Mouse (Mus musculus): ENCODE results near the gene Nav2. TPM values are rescaled to one million over a fixed set of nuclear protein-coding genes. Genes with fewer than 3 reads are reported as not detected.

The Nav2 gene
- polyA plus RNA-seq, 1 experiment: 38.5 TPM

GRCm38 (mm10) chr7:49440333-49440969 lies 531.9 kb downstream of the Nav2 start:
- H3K4me3 ChIP-seq (ENCODE audit: insufficient read depth, low read length): no peak overlapping the region
- peaks cover 14% of the 10 kb centered on the region for H3K4me1 ChIP-seq (ENCODE audit: control insufficient read depth, insufficient read depth, low read length)
- no peak overlapping the region for H3K27ac ChIP-seq (ENCODE audit: insufficient read depth, low read length)
- TF ChIP-seq POLR2A (IDR thresholded peaks at IDR 0.05; ENCODE audit: extremely low read depth, insufficient read depth, low read length): no peak
- TF ChIP-seq CTCF (IDR thresholded peaks at IDR 0.05; ENCODE audit: extremely low read depth, insufficient read depth, low read length): no peak

GRCm38 (mm10) chr7:49442174-49442573 lies 533.7 kb downstream of the Nav2 start:
- TF ChIP-seq CTCF (IDR thresholded peaks at IDR 0.05; ENCODE audit: extremely low read depth, insufficient read depth, low read length) (no peak), POLR2A (IDR thresholded peaks at IDR 0.05; ENCODE audit: extremely low read depth, insufficient read depth, low read length) (no peak)
- no peak overlapping the region for H3K4me3 ChIP-seq (ENCODE audit: insufficient read depth, low read length)
- peaks cover 10% of the 10 kb centered on the region for H3K4me1 ChIP-seq (ENCODE audit: control insufficient read depth, insufficient read depth, low read length)
- no peak overlapping the region for H3K27ac ChIP-seq (ENCODE audit: insufficient read depth, low read length)

DNA sequence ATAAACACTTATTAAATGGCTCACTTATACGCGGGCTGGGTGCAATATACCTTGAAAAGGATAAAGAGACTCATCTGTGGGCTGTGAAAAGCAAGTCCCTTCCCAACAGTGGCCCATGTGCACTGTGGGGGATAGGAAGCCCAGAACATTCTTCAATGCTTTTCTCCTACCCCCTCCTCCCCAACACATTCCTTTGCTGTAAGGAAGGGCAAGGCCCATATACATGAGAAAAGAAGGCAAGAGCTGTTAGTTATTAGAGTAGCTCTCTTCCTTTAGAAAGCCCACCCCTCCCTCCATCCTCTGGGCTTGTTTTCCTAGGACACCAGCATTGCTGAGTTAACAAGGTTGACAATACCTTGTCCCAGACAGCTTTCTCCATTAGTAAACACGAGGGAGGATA lies 540.1 kb downstream of the Nav2 start:
- peaks cover 5% of the 10 kb centered on the region for H3K4me1 ChIP-seq (ENCODE audit: control insufficient read depth, insufficient read depth, low read length)
- no peak overlapping the region for H3K4me3 ChIP-seq (ENCODE audit: insufficient read depth, low read length)
- no peak overlapping the region for H3K27ac ChIP-seq (ENCODE audit: insufficient read depth, low read length)
- TF ChIP-seq CTCF (IDR thresholded peaks at IDR 0.05; ENCODE audit: extremely low read depth, insufficient read depth, low read length) (no peak), POLR2A (IDR thresholded peaks at IDR 0.05; ENCODE audit: extremely low read depth, insufficient read depth, low read length) (no peak)

DNA sequence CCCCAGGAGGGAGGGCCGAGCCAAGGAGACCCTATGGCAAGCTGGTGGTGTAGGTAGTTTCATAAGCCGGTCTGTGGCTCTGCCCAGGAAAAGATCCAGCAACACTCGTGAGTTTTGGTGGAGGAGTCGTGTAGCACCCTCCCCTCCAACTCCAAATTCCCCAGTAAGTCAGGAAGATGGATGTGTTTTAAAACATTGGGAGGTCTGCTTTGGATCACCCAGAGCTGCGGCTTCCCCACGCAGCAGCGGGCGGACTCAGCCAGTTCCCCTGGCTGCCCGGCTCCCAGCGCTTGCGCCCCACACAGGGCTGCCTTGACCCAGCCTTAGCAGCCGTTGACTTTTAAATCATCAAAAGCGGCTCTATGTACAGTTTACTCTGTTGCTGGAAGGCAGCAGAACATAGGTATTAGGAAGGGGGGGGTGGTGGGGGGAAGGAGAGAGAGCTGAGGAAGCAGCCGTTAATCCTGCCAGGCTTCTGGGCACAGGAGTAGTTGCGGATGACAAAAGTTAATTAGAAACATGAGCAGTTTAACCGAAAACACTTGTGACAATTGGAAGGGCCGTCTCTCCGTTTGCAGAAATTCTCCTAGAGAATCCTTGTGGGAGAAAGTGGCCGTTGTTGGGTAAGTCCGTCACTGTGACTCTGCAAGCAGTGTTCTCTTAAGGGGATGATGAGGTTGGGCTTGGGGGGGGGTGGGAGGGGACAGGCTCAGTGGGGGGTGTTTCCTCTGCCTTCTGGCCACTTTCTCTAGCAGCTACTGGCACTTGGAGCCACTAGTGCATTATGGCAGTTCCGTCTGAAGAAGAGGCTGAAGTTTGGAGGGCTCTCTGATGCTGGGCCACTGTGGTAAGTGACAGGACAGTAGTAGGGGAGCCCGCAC lies 542.0 kb downstream of the Nav2 start:
- H3K4me3 ChIP-seq (ENCODE audit: insufficient read depth, low read length): no peak overlapping the region
- H3K4me1 ChIP-seq (ENCODE audit: control insufficient read depth, insufficient read depth, low read length): peaks cover 5% of the 10 kb centered on the region; the same call in 1 of the 2 replicates
- no peak overlapping the region for H3K27ac ChIP-seq (ENCODE audit: insufficient read depth, low read length)
- no peak for TF ChIP-seq POLR2A (IDR thresholded peaks at IDR 0.05; ENCODE audit: extremely low read depth, insufficient read depth, low read length)
- no peak for TF ChIP-seq CTCF (IDR thresholded peaks at IDR 0.05; ENCODE audit: extremely low read depth, insufficient read depth, low read length)

- no peak overlapping the region for H3K27ac ChIP-seq (ENCODE audit: insufficient read depth, low read length)
- TF ChIP-seq POLR2A (IDR thresholded peaks at IDR 0.05; ENCODE audit: extremely low read depth, insufficient read depth, low read length) (no peak), CTCF (IDR thresholded peaks at IDR 0.05; ENCODE audit: extremely low read depth, insufficient read depth, low read length) (no peak)
- no peak overlapping the region for H3K4me3 ChIP-seq (ENCODE audit: insufficient read depth, low read length)
- peaks cover 5% of the 10 kb centered on the region; the same call in 1 of the 2 replicates for H3K4me1 ChIP-seq (ENCODE audit: control insufficient read depth, insufficient read depth, low read length)
Observed at GRCm38 (mm10) chr7:49451240-49451639, 542.7 kb downstream of the Nav2 start.

GRCm38 (mm10) chr7:49452274-49452673 lies 543.8 kb downstream of the Nav2 start:
- Histone ChIP-seq H3K27ac (ENCODE audit: insufficient read depth, low read length) (no peak overlapping the region), H3K4me1 (ENCODE audit: control insufficient read depth, insufficient read depth, low read length) (peaks cover 5% of the 10 kb centered on the region; the same call in 1 of the 2 replicates), H3K4me3 (ENCODE audit: insufficient read depth, low read length) (no peak overlapping the region)
- TF ChIP-seq CTCF (IDR thresholded peaks at IDR 0.05; ENCODE audit: extremely low read depth, insufficient read depth, low read length): no peak
- no peak for TF ChIP-seq POLR2A (IDR thresholded peaks at IDR 0.05; ENCODE audit: extremely low read depth, insufficient read depth, low read length)

DNA sequence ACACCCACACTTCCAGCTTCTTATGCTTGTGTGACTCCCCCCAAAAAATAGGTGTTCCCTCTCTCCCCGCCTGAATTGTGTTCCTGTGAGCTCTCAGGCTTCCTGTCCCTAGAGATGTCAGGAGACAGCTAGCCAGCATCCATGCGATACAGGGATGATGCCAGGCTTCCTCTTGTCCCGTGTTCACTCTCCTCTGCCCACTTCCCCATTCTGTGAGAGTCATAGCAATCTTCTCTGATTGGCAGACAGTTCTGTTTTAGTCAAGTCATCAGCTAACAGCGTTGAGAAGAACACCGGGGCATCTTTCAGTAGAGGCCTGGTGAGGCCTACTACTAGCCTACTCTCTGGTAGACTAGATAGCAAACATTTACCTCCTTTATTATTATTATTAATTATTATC lies 546.1 kb downstream of the Nav2 start:
- no peak for TF ChIP-seq CTCF (IDR thresholded peaks at IDR 0.05; ENCODE audit: extremely low read depth, insufficient read depth, low read length)
- TF ChIP-seq POLR2A (IDR thresholded peaks at IDR 0.05; ENCODE audit: extremely low read depth, insufficient read depth, low read length): no peak
- Histone ChIP-seq H3K4me3 (ENCODE audit: insufficient read depth, low read length) (no peak overlapping the region), H3K4me1 (ENCODE audit: control insufficient read depth, insufficient read depth, low read length) (peaks cover 4% of the 10 kb centered on the region; the same call in 1 of the 2 replicates), H3K27ac (ENCODE audit: insufficient read depth, low read length) (no peak overlapping the region)

- Histone ChIP-seq H3K4me3 (ENCODE audit: insufficient read depth, low read length) (no peak overlapping the region), H3K27ac (ENCODE audit: insufficient read depth, low read length) (no peak overlapping the region), H3K4me1 (ENCODE audit: control insufficient read depth, insufficient read depth, low read length) (no peaks in the 10 kb centered on the region; the same call in 1 of the 2 replicates)
- TF ChIP-seq CTCF (IDR thresholded peaks at IDR 0.05; ENCODE audit: extremely low read depth, insufficient read depth, low read length) (peak; percentile 50), POLR2A (IDR thresholded peaks at IDR 0.05; ENCODE audit: extremely low read depth, insufficient read depth, low read length) (no peak)
Observed at GRCm38 (mm10) chr7:49456148-49456547, 547.6 kb downstream of the Nav2 start.

- Histone ChIP-seq H3K27ac (ENCODE audit: insufficient read depth, low read length) (no peak overlapping the region), H3K4me1 (ENCODE audit: control insufficient read depth, insufficient read depth, low read length) (no peaks in the 10 kb centered on the region; the same call in 1 of the 2 replicates), H3K4me3 (ENCODE audit: insufficient read depth, low read length) (no peak overlapping the region)
- TF ChIP-seq POLR2A (IDR thresholded peaks at IDR 0.05; ENCODE audit: extremely low read depth, insufficient read depth, low read length): no peak
- no peak for TF ChIP-seq CTCF (IDR thresholded peaks at IDR 0.05; ENCODE audit: extremely low read depth, insufficient read depth, low read length)
Observed at GRCm38 (mm10) chr7:49457398-49457797, 548.9 kb downstream of the Nav2 start.

Measured in cortical plate, adult 2 months (tissue).